ENCODE assay signal across 17 mouse cellular contexts in the genomic region with DNA sequence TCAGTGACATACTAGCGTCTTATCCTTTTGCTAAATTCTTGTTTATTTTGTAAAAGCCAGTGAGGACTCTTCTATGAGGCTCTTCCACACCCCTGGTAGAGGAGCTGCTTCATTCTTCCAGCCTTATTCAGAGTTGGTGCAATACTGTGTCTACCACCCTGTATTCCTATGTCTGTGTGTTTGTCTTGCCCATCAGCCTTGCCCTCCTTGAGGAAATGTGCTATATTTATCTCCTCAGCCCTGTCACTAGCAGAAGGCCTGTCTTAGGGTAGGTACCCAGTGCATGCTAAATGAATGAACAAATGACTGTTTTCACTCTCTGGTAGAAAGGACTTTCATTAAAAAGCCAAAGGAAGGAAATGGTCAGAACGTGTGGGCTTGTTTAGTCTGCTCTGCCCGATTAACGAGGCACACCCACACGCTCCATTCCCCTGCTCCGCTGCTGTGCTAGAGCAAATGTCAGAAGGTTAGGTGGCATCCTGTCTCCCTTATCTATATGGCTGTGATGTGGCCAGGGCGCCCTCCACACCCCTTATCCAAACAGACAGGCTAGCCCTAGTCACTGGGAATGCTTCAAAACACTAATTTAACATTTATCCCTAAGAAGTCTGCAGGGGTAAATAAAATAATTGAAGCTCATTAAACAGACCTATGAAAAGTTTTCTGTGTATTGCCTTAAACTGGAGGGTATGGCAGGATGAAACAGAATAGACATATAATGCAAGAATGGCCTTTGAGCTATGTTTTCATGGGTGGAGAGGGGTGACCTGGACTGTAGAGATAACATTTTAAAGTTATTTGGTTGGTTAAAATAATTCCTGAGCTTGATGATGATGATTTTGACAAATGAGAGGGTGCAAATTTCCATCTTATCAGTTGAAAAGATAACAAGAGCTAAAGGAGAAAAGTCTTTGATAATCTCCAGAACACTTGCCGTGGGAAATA.
DNase-seq lines count a peak whose midpoint lies in the region; ATAC-seq lines count a peak whose summit lies in the region.
"Had no signal": no experiment of that assay in that cellular context is flagged by ENCODE, and none has a peak within 500 bp of the region (broad histone marks: within the 10 kb centered on the region; RNA-seq: fewer than 3 reads in every experiment).

No protein-coding gene starts in this region.

- no peak overlapping the region for H3K9ac ChIP-seq in liver, embryonic 15.5 days
- no peak overlapping the region for H3K9ac ChIP-seq in forebrain, embryonic 11.5 days (ENCODE audit: low read length)
- H3K9ac ChIP-seq: embryonic facial prominence, embryonic 15.5 days; forebrain, embryonic 15.5 days; heart, embryonic 13.5 days; midbrain, embryonic 13.5 days had no signal

- H3K4me1 ChIP-seq in liver, embryonic 15.5 days (replicated peaks), result peaks cover 12% of the 10 kb centered on the region
- H3K4me1 ChIP-seq in forebrain, embryonic 11.5 days (replicated peaks; ENCODE audit: control insufficient read depth, insufficient read depth, low read length), result no peaks in the 10 kb centered on the region
- H3K4me1 ChIP-seq: forebrain, embryonic 15.5 days; midbrain, embryonic 13.5 days had no signal

- no peaks in the 10 kb centered on the region for H3K36me3 ChIP-seq in liver, embryonic 15.5 days (replicated peaks)
- H3K36me3 ChIP-seq in forebrain, embryonic 11.5 days (ENCODE audit: control insufficient read depth, insufficient read depth, low read length), result no peaks in the 10 kb centered on the region
- H3K36me3 ChIP-seq: embryonic facial prominence, embryonic 15.5 days; forebrain, embryonic 15.5 days; heart, embryonic 13.5 days; midbrain, embryonic 13.5 days had no signal

- WGBS in liver, embryonic 15.5 days (ENCODE audit: insufficient replicate concordance), result 10% methylated on average over 8 of the region's 8 CpGs
- 79% methylated on average over 8 of the region's 8 CpGs for WGBS in forebrain, embryonic 11.5 days

- no peak overlapping the region; the same call in 1 of the 2 replicates for H3K4me2 ChIP-seq in liver, embryonic 15.5 days
- H3K4me2 ChIP-seq in forebrain, embryonic 11.5 days (ENCODE audit: low read depth, low read length, severe bottlenecking), result no peak overlapping the region
- H3K4me2 ChIP-seq: embryonic facial prominence, embryonic 15.5 days; forebrain, embryonic 15.5 days; heart, embryonic 13.5 days; midbrain, embryonic 13.5 days had no signal

- no peak overlapping the region for H3K4me3 ChIP-seq in liver, embryonic 15.5 days (replicated peaks)
- no peak overlapping the region for H3K4me3 ChIP-seq in forebrain, embryonic 11.5 days (ENCODE audit: low read depth, low read length)
- H3K4me3 ChIP-seq: embryonic facial prominence, embryonic 15.5 days; forebrain, embryonic 15.5 days; heart, embryonic 13.5 days; layer of hippocampus, adult 2 months; midbrain, embryonic 13.5 days had no signal

- peak; percentile 95 for ATAC-seq in erythroid progenitor cell, adult 5-6 weeks (replicated peaks; ENCODE audit: low FRiP score, poor library complexity, severe bottlenecking)
- ATAC-seq in liver, embryonic 15.5 days (ENCODE audit: insufficient read depth), result peak; percentile 99
- no peak for ATAC-seq in forebrain, embryonic 11.5 days (replicated peaks; ENCODE audit: low FRiP score)
- ATAC-seq: activated CD4-positive, CD25-positive, alpha-beta regulatory T cell, adult 4 months; forebrain, embryonic 15.5 days; midbrain, embryonic 13.5 days had no signal

- H3K27ac ChIP-seq in liver, embryonic 15.5 days (replicated peaks), result peak overlapping the region; percentile 53; the same call in 1 of the 2 replicates
- H3K27ac ChIP-seq in forebrain, embryonic 11.5 days (ENCODE audit: low read depth, low read length), result no peak overlapping the region
- H3K27ac ChIP-seq: embryonic facial prominence, embryonic 15.5 days; forebrain, embryonic 15.5 days; heart, embryonic 13.5 days; layer of hippocampus, adult 2 months; midbrain, embryonic 13.5 days had no signal

- peak; percentile 34 for DNase-seq in lung, postnatal 10 days
- no peak for DNase-seq in lung, adult 18-20 months
- peak; percentile 45 to 64 for DNase-seq in spleen, postnatal 4 days (ENCODE audit: low spot score in 2 of 2)
- DNase-seq in frontal cortex, postnatal 25 days (ENCODE audit: low spot score in 2 of 2), result no peak
- no peak for DNase-seq in forebrain, embryonic 11.5 days (ENCODE audit: low spot score)
- DNase-seq: cerebellum, adult 11-12 months; gastrocnemius, postnatal 10 days; kidney, adult 8-10 months; right cerebral cortex, postnatal 4 days had no signal

- H3K27me3 ChIP-seq in liver, embryonic 15.5 days, result no peaks in the 10 kb centered on the region
- no peaks in the 10 kb centered on the region for H3K27me3 ChIP-seq in forebrain, embryonic 11.5 days (ENCODE audit: control insufficient read depth, insufficient read depth, low read length)
- H3K27me3 ChIP-seq: embryonic facial prominence, embryonic 15.5 days; forebrain, embryonic 15.5 days; heart, embryonic 13.5 days; midbrain, embryonic 13.5 days had no signal

- no peaks in the 10 kb centered on the region for H3K9me3 ChIP-seq in liver, embryonic 15.5 days (replicated peaks)
- H3K9me3 ChIP-seq in forebrain, embryonic 11.5 days (ENCODE audit: control insufficient read depth, low read length), result no peaks in the 10 kb centered on the region
- H3K9me3 ChIP-seq: embryonic facial prominence, embryonic 15.5 days; forebrain, embryonic 15.5 days; heart, embryonic 13.5 days; midbrain, embryonic 13.5 days had no signal

Comparison
In these comparisons a context has a peak if more than half of its experiments do, and no peak if none do; other contexts are left out.
1. DNase-seq: peak in lung, postnatal 10 days (single experiment) and spleen, postnatal 4 days (2 of 2); none in lung, adult 18-20 months (0 of 2), frontal cortex, postnatal 25 days (0 of 2) and forebrain, embryonic 11.5 days (single experiment).